Mouse (Mus musculus) stomach, postnatal 0 days (tissue): ENCODE measurements at regions not wholly inside any gene's neighbourhood (a gene's known extent, or its start where the extent isn't known, plus 50 kb on each side); places are given as distances from the start of the nearest gene placed in this dataset.

Experiments used
- CTCF ChIP-seq: IDR thresholded peaks from 2 replicates; pipeline ENCODE4 v1.5.1; 2016; ENCODE audit warnings: antibody characterized with exemption, low read depth, mild to moderate bottlenecking, moderate library complexity
- EP300 ChIP-seq: optimal IDR thresholded peaks from 2 replicates; pipeline ENCODE3; 2016; ENCODE audit warnings: antibody characterized with exemption

- TF ChIP-seq EP300 (no peak), CTCF (no peak)
These were observed 105.0 kb upstream of the Six3 start for GRCm38 (mm10) chr17:85508386-85508785.
